Mouse (Mus musculus): ENCODE results near the gene Epha4.

Epha4 gene

GRCm38 (mm10) chr1:77514963-77515650 lies at the start of gene Epha4:
Gene Epha4, minus strand, starts transcription at chr1:77515088.
- DNase-seq (ENCODE audit: low read depth, low spot score): peak; percentile 93

- no peak for DNase-seq (ENCODE audit: low read depth, low spot score)
These were observed 41.3 kb upstream of the Epha4 start for GRCm38 (mm10) chr1:77556199-77556598.

DNA sequence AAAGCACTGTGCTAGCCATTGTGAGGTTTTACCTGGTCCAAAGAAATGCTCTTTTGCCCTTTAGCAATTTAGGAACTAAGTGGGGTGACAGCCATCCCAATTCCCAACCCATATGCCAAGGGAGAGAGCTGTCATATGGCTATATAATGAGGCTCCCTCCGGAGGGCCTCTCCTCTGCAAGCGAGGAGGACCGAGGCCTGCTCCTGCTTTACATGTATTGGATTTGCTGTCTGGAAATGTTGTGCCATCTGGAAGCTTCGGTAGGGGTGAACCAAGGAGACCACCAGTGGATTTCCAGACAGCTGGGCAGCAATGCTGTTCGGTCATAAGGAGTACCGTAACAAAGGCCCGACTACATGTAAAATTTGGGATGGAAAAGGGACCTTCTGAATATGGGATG lies 37.0 kb upstream of the Epha4 start:
- no peak for DNase-seq (ENCODE audit: low read depth, low spot score)

DNA sequence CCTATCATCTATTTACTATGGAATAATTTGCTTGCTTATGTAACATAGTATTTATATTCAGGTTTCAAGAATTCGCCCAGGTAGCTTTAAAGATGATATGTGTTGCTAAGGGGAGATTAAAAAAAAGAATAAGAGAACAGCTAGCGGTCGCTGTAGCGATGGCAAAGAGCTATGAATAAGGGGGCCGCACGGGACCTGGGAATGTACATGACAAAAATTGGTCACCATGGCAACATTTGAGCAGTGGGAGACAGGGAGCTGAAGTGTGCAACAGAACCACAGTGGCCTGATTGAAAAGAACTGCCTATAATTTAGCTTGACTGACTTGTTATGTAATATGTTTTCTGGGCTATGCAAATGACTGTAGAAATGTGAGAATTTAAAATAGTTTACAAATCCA lies 30.8 kb upstream of the Epha4 start:
- DNase-seq (ENCODE audit: low read depth, low spot score): no peak

- no peak for DNase-seq (ENCODE audit: low read depth, low spot score)
These were observed 30.1 kb upstream of the Epha4 start for GRCm38 (mm10) chr1:77545035-77545434.

- DNase-seq (ENCODE audit: low read depth, low spot score): no peak
These were observed 29.4 kb upstream of the Epha4 start for GRCm38 (mm10) chr1:77544279-77544678.

DNA sequence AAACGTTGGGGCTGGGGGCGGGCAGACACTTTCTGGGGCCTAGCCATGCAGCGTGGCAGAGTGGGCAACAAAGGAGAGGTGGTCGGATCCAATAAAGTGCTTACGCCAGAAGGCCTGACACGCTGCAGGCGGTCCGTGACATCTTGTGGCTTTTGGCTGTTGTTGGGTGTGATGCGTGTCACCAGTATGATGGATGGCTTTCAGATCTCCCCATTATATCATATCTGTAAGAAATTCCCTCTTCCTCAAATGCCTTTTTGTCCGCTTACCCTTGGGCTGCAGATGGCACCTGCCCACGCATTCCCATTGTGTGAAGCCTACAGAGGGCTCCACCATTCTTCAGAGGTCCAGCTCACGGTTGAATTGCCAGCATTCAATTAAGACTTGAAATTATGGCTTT lies 25.1 kb upstream of the Epha4 start:
- no peak for DNase-seq (ENCODE audit: low read depth, low spot score)

- DNase-seq (ENCODE audit: low read depth, low spot score): no peak
These were observed 23.7 kb upstream of the Epha4 start for GRCm38 (mm10) chr1:77538559-77538958.

GRCm38 (mm10) chr1:77535905-77536304 lies 21.0 kb upstream of the Epha4 start:
- DNase-seq (ENCODE audit: low read depth, low spot score): no peak

DNA sequence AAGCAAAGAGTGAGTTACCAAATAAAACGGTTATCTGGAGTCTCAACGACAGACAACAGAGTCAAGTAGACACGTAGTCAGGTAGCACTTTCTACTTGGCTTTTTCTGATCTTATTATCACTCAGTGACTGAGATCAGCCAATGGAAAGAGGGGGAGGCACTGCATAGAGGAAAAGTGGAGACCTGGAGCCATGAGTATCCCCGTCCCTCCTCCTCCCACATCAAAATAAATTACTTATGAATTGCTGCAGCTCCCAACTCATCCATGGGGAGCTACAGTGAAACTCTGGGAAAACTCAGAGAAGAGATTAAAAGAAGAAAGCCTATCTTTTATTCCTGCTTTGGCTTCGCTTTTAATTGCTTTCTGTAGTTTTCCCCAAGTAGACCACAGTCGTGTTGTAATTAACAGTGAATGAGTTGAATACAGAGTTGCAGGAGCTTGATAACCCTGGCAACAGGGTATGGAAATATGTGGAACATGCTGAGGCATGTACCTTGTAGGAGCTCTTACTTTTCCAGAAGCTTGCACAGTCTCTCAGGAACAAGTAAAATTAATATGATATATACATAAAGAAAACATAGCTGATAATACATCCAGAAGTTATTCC lies 17.8 kb upstream of the Epha4 start:
- no peak for DNase-seq (ENCODE audit: low read depth, low spot score)

DNA sequence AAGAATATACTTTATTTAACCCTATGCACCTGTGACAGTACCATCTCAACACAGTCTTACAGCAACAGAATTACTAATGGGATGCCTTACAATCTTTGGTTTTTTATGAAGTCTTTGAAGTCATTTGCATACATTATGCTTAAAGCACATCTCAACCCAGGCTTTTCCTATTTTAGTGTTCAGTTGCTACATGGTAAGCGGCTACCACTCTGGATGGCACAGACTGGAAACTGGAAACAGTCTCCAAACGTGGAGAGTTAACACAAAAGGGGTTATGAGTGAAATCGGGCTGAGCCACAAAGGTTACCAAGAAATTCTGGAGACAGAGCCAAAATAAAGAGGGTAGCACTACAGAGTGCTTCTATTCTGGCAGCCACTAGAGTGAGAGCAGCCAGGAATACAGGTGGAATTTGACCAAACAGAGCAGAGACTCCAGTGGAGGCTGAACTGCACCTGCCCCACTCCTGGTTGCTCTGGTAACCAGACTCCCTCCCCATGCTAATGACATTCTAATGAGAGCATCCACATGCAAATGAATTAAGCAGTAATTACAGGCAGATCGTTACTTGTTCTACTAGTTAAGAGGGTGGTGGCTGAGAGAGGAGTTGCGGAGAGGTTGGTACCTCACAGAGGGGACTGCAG lies 17.2 kb upstream of the Epha4 start:
- peak; percentile 32 for DNase-seq (ENCODE audit: low read depth, low spot score)

DNA sequence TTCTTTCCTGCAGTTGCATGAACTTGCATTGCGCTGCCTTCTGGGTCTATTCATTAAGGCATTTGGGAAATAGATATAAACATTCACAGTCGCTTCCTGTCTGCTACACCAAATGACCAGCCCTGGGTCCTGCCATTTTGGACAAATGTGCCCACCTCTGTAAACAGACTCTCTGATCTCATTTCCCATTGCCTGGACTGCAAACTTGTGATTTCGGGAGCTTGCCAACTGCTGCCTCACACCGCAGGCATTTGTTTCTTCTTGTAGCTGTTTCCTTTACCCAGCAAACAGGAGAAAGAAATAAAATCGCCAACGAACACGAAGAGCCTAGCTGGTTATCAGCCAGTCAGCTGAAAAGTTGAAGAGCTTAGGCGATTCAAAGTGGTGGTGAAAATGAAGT lies 10.2 kb upstream of the Epha4 start:
- DNase-seq (ENCODE audit: low read depth, low spot score): no peak

DNA sequence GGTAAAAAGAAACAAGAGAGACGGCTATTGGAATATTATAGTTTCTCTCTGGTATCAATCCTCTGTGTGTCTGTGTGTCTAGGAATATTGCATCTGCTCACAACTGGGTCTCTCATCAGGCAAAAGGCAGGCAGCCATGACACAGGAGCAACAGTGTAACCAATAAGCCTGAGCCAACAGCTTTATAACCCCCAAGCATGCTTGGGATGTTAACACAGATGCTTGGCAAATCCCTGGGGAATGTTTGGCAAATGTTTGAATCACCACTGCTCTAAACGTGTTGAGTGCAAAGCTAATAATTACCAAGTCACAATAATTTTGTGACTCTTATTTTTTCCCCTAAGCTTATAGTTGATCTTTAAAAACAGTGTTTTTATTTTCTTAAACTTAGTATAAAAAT lies 8.5 kb upstream of the Epha4 start:
- DNase-seq (ENCODE audit: low read depth, low spot score): no peak

DNA sequence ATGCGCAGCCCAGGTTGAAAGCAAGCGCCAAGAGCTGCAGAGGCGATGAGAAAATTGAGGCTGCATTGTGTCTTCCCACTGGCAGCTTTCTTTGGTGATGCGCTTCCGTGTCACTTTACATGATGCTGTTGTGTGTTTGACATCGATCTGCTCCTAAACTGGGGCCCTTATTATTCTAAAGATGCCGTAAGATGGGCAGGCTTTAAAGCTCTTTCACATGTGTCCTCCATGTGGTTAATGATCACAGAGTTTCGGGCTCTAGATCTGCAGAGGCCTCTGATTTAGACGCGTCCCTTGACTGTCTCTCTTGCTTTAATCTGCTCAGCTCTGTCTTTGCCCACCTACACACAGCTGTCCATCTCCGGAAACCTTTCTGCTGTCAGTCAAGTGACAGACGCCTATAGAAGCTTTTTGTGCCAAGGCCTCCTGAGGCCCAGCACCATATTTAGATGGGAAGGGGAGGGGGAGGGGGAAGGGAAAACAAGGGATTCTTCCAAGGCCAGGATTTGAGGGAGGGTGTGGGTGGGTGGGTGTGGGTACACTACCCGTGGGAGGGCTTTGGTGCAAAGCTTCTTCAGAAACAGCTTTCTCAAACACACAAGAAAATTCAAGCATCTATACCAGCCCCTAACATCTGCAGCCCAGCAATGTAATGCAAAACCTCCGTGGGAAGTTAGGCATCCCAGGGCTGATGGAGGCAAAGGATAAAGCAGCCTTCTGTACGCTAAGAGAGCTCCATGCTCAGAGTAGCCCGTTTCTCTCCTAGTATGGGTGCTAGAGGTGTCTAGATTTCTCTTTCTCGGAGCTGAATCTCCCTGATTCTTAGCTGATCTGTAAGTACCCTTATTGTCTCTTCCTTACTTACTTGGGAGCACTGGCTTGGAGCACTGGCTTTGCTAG lies 7.0 kb upstream of the Epha4 start:
- no peak for DNase-seq (ENCODE audit: low read depth, low spot score)

- no peak for DNase-seq (ENCODE audit: low read depth, low spot score)
These were observed 3.8 kb upstream of the Epha4 start for GRCm38 (mm10) chr1:77518715-77519114.

- peak; percentile 97 for DNase-seq (ENCODE audit: low read depth, low spot score)
These were observed 1.5 kb upstream of the Epha4 start for GRCm38 (mm10) chr1:77516203-77516991.

DNA sequence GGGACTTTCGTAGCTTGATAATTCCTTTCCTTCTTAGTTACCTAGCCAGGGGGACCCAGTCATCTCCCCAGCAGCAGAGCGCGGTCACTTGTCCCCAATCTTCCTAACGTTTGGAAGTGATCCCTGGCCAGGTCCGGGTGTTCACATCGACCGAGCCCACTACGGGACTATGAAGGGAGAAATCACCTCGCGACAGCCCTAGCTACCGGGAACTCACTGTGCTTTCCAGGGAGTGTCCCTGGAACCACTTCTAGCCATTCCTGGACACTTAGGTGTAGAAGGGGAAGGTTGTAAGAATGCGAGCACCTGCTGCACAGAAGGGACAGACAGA lies 728 bp upstream of the Epha4 start:
- peak; percentile 57 for DNase-seq (ENCODE audit: low read depth, low spot score)

GRCm38 (mm10) chr1:77514325-77514962 lies 444 bp downstream of the Epha4 start:
- peak; percentile 49 for DNase-seq (ENCODE audit: low read depth, low spot score)

GRCm38 (mm10) chr1:77513959-77514324 lies 946 bp downstream of the Epha4 start:
- no peak for DNase-seq (ENCODE audit: low read depth, low spot score)

- DNase-seq (ENCODE audit: low read depth, low spot score): peak; percentile 54
These were observed 1.4 kb downstream of the Epha4 start for GRCm38 (mm10) chr1:77513411-77513941.
